Mouse (Mus musculus) megakaryocyte, adult 5-6 weeks (primary cell): ENCODE results near the gene Neurl3. TPM values are rescaled to one million over a fixed set of nuclear protein-coding genes. Genes with fewer than 3 reads are reported as not detected.
A peak's percentile ranks its signal among the peaks of the same experiment; 100 is the strongest.

Experiments
- ATAC-seq: 2 replicates; pipeline ENCODE4 v1.8.0; 2016; ENCODE audit warnings: mild to moderate bottlenecking, inconsistent platforms; ENCODE audit not compliant: poor library complexity, severe bottlenecking
- total RNA-seq, 2 experiments: library from RNA; stranded (forward) in 1 of 2; stranded (reverse) in 1 of 2; fragments of 153-499, 151-499 nt in 1 of 2; fragments of 221-1000, 200-1000 nt in 1 of 2; gene quantifications; 2 replicates each; pipeline versions ENCODE4 v1.2.3 to v1.2.4; 2015 to 2017

The Neurl3 gene
- total RNA-seq, 2 experiments from 2014 or later, result 54.2 to 66.0 TPM

GRCm38 (mm10) chr1:36260418-36260817 is 14.1 kb downstream of the Neurl3 start:
- ATAC-seq, result no peak

- no peak for ATAC-seq
Observed at GRCm38 (mm10) chr1:36259281-36259680, 15.2 kb downstream of the Neurl3 start.

DNA sequence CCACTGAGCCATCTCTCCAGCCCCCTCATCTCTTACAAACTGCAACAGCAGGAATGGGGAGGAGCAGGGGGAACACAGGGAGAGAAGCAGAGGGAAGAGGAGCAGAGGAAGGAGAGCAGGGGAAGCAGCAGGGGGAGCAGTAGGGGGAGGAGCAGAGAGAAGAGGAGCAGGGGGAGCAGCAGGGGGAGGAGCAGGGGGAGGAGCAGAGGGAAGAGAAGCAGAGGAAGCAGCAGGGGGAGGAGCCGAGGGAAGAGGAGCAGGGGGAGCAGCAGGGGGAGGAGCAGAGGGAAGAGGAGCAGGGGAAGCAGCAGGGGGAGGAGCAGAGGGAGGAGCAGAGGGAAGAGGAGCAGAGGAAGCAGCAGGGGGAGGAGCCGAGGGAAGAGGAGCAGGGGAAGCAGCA is 15.8 kb downstream of the Neurl3 start:
- peak; percentile 31 for ATAC-seq

DNA sequence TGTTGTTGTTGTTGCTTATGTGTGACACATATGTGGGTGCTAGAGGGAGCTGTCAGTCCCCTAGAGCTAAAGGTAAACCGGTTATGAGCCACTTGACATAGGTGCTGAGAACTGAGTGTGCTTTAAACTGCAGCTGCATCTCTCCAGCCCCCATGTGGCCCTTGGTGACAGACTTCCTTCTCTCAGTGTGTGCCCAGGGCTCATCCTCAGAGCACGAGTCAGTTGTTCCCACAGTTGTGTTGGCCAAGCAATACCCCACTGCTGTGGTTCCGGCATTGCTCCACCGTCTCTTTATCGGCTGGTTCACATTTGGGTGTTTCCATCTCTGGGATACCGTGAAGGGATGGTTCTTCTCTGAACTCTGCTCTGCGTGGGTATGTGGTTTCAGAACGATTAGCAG is 17.2 kb downstream of the Neurl3 start:
- no peak for ATAC-seq

- no peak for ATAC-seq
Observed at GRCm38 (mm10) chr1:36255871-36256640, 18.4 kb downstream of the Neurl3 start.

DNA sequence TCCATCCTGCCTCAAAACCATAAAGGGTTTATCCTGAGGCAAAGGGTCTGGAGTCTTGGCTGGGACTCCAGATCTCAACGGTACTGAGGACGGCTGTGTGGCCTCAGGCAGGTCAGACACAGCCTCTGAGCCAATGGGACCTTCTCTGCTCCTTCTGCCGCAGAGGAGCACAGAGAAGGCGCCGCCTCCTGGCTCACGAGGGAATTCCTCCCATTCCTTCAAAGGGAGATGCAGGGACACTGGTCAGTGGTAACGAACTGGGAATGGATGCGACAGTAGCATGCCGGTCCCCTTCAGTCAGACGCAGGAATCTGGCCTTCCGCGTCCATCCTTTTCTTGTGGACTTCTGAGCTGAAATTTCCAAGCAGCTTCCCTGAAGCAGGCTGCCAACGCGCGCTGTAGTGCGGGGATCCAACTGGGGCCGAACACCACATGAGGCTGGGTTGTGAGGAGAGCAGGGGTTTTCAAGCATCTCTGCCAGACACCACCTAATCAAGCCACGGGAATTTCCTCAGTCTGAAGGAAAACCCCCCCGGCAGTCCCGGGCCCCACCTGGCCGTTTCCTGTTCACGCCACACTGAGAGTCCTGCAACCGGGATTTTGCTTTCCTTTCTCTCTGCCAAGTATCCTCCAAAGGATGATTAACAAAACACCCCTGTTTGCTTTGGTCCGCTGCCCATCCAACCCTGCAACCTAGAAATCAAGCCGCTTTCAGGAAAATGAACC is 19.7 kb downstream of the Neurl3 start:
- ATAC-seq, result no peak

DNA sequence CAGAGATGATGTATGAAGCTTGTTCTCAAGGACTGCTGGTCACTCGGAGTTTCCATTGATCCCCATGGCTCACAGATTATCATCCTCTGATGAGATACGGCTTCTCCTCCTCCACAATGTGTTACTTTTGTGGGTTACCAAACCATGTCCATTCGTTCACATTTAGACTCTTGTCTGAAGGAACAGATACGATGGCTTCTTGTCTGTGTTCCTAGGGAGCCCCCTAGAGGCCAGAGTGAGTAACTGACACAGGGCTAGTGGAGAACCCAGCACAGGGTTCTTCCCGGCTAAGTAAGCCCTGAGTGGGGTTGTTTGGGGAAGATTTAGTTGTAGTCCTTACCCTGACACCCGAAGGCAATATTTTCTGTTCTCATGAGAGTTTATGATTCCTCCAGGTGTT is 21.7 kb downstream of the Neurl3 start:
- peak; percentile 96 for ATAC-seq

- ATAC-seq, result no peak
Observed at GRCm38 (mm10) chr1:36251426-36251825, 23.1 kb downstream of the Neurl3 start.

GRCm38 (mm10) chr1:36246688-36247087 is 27.8 kb downstream of the Neurl3 start:
- ATAC-seq, result no peak

GRCm38 (mm10) chr1:36244828-36245215 is 29.7 kb downstream of the Neurl3 start:
- ATAC-seq, result no peak

DNA sequence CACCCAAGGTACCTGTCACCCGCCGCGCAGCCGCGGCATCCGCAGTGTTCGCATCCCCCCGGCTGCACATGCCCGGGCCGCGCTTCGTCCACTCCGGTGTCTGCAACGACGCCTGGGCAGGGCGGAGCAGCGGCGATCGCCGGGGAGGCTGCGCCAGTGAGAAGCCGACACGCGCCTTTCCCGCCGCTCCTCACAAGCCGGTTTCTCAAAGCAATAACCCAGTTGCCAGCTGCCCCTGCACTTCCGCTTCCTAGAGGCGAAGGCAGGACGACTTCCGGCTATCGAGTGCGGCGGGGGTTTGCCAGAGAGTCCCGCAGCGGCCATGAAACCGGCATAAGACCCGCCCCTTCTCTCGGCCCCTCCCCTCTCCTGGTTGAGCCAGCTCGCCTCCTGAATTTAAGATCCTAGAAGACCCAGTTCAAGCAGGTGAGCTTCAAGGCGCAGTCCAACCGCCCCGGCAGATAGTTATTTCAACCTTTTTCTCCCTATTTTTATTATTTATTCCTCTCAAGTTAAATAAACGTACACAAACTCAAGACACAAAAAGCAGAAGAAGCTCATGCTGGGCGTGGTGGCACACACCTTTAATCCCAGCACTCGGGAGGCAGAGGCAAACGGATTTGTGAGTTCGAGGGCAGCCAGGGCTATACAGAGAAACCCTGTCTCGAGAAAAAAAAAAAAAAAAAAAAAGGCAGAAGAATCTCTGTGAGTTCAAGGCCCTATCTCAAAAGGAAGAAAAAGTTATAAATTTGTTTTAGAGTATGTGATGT is 30.2 kb downstream of the Neurl3 start, which contains the start of gene Uggt1:
Uggt1 (minus strand) TSS at position 663 of the 770 bp plus-strand sequence.
- ATAC-seq, result peak; percentile 98

DNA sequence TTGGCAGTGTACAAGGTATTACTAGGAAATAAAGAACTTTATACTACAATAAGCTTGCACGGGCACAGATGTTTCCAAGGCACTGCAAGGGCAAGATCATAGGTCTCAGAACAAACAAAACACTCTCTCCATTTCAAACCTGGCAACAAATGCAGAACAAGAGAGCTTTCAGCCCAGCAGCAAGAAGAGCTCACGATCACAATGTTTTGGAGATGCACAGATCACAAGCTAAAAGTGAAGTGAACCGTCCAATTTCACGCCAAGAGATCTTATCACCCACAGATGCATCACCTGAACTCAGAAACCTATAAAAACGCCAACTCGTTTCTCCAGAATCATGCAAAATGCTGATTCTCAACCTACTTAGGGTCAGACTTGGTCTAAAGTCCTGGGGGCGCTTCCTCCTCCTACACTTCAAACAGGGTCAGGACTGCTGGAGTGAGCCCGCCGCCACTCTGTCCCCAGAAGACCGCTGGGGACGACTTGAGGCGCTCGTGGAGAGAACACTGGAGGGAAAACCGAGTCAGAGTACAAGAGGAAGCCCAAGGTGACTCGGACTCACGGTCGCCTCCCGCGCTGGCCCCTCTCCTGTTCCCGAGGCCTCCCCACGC is 30.9 kb downstream of the Neurl3 start:
- no peak for ATAC-seq

DNA sequence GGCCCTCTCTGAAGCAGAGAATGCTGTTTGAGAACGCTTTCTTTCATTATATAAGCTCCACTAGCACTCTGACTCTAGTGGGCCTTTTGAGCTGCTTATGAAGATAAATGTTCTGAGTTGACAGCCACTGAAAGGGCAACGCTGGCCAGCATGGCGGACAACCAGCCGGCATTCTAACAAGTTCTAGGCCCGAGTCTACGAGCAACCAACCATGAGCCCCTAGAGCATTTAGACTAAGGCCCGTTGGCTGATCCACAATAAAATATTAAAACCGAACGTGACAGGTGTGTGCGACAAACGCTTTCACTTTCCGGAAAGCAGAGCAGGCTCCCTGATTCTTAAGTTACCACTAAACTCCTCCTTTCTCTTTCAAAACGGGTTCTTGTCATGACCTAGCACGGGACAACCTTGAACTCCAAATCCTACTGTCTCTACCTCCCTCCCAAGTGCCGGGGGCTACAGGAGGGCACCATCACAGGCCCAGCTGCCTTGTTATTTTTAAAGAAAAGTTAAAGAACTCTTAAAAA is 32.5 kb downstream of the Neurl3 start:
- no peak for ATAC-seq

- ATAC-seq, result no peak
Observed at GRCm38 (mm10) chr1:36240176-36240575, 34.3 kb downstream of the Neurl3 start.

DNA sequence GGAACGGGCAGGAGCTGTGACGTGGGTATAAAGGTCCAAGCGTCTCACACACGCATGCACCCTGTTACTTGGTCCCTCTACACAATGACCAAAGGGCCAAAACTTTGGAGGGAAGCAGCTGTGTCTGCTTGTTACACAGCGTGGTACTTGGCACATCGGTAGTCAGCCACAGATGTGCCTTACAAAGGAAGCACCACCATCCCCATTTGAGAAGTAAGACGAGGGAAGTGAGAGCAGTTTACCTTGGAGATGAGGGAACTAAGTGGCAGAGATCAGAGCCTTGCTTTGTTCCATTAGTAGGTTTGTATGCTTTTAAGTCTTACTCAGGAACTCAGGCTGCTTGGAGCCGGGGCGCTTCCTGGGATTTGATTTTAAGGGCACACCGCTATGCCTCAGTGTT is 35.1 kb downstream of the Neurl3 start:
- ATAC-seq, result peak; percentile 28; the same call in 1 of the 2 replicates

GRCm38 (mm10) chr1:36235855-36236254 is 38.6 kb downstream of the Neurl3 start:
- no peak for ATAC-seq

DNA sequence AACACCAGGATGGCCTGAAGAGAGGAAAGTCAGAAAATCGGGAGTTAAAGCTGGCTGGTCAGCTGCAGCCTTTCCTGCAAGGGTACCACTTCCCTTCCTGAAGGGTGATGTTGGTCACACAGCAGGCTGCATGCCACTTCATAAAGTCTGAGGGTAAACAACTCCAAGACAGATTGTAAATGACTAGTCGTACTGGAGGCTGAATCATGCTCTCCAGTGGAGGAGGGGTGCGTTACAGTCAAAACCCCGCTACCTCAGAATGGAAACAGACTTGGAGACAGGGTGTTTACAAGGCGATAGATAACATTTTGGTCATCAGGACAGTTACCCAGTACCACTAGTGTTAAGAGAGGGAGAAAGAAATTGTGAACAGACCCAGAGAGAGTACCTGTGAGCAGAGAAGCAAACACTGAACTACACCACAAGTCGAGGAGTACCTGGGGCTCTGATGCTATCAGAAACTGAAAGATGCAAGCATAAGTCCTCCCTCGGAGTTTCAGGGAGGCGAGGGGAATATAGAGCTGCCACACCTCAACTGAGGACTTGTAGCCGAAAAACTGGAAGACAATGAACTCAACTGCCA is 39.3 kb downstream of the Neurl3 start:
- ATAC-seq, result no peak

DNA sequence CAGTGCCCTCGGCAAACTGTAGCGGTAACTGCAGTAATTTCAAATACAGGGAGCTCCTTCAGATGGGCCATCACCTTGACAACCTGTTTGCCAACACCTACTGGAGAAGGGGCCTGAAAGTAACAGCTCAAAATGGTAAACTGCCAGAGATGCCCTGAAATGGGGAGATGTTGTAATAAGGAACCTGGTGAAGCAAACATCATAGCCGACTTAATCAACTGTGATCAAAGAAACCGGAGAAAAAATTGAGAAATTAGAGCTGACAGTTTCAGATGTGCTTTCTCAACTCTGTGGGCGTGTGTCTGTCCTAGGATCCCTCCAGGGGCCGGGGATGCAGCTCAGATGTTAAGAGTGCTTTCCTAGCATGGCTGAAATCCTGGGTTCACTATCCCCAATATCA is 41.3 kb downstream of the Neurl3 start:
- peak; percentile 54 for ATAC-seq

DNA sequence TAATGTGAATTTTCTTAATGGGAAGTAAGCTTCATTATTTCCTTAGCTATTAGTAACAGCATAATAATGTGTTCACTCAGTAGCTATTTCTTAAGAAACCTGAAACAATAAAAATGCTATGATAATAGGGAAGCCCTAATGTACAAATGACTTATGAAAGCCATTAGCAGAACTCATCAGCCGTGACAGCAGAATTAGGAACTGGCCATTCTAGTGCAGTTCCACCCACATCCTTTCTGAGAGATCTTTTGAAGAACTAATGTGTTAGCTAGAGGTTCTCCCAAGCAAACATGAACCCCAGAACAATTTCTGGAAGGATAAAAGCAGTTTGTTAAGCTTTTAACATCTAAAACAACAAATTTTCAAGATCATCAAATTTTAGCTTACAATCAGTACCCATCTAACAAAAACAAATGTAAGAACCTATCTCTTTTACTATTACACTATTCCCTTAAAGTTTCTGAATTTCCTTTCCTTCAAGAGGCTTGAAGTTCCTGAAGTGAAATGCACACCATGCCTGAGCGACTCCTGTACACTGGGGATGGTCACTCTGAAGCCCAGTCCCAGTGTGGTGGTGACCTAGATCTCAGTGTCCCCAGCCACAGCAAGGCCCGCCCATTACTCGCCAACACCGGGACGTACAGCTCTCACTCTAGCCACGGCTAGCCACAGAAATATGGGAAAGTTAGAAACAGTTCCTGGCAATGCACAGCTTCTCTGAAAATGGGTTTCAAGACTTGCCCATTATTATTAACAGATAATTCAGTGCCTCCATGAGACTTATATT is 43.4 kb downstream of the Neurl3 start:
- peak; percentile 88 for ATAC-seq

GRCm38 (mm10) chr1:36228461-36228860 is 46.0 kb downstream of the Neurl3 start:
- ATAC-seq, result no peak
